Mouse (Mus musculus): Measurements from ENCODE around the gene Sufu. TPM values are rescaled to one million over a fixed set of nuclear protein-coding genes. Genes with fewer than 3 reads are reported as not detected.

Sufu gene
- polyA plus RNA-seq, 1 experiment from 2014 or later = 7.6 TPM

DNA sequence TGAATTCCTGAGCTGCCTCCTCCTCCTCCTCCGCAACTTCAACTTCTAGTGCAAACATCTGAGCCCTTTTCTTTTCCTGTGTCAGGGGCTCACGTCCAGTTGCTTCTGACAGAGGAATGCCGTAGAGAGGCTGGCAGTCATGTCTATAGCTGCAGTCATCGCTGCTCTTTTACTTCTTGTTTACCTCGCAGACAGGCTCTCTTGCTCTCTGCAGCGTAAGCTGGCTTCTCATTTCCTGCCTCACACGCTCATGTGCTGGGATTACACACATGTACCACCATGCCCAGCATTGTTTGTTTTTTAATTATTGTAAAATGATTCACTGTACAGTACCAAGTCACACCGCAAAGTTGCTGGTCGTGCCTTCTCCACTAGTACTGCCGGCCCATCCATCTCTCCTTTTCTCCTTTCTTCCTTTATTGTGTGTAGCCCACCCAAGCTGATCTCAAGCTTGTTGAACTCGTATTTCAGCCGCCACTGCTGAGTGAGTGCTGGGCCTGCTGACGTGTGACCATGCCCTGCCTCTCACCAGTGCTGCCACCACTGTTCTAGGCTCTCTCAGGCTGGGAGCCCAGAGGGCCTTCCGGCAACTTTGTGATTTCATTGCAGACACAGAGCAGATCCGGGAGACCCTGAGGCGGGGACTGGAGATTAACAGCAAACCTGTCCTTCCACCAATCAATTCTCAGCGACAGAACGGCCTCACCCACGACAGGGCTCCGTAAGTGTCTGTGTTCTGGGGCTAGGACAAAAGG is 57.6 kb downstream of the Sufu start:
- Histone ChIP-seq H3K4me3 (ENCODE audit: inconsistent target) (no peak overlapping the region), H3K27ac (peak overlapping the region; percentile 18), H3K79me2 (ENCODE audit: inconsistent target) (no peaks in the 10 kb centered on the region), H3K36me3 (ENCODE audit: inconsistent target) (no peaks in the 10 kb centered on the region)
- WGBS (ENCODE audit: missing documents) = 59% methylated on average over 20 of the region's 20 CpGs

DNA sequence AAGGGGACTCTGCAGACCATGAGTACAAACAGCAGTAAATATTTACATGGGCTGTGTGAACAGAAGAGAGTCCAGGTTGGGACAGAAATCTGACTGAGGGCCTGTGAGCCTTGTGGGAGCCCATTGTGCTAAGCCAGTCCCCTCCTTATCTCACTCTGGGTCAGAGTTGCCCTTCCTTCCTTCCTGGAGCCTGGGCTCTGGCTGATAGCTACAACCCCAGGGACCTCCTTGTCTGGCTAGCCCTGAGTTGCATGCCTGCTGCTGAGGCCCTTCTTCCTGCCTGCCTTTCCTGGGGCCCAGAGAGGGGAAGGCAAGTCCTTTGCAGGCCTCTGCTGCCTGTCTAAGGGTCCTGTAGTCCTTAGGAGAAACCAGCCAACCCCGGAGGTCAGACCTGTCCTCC is 58.3 kb downstream of the Sufu start:
- Histone ChIP-seq H3K27ac (peak overlapping the region; percentile 18), H3K36me3 (ENCODE audit: inconsistent target) (no peaks in the 10 kb centered on the region), H3K4me3 (ENCODE audit: inconsistent target) (no peak overlapping the region), H3K79me2 (ENCODE audit: inconsistent target) (no peaks in the 10 kb centered on the region)
- 7% methylated on average over 1 of the region's 1 CpGs for WGBS (ENCODE audit: missing documents)

DNA sequence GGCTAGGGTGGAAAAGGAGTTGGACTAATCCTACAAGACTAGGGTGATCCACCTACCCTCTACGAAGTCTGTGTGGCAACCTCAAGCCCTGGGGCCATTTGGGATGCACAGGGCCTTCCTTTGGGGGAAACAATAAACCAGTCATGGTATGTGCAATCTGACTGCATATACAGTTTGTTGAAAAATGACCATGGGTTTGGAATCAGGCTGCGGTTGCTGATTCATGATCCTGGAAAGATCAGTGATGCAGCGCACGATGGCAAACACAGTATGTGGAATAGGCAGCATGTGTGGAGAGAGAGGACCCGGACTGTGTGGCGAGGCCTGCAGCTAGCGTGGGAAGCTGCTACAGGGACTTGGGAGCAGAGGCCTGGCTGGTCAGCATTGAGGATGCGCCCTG is 58.9 kb downstream of the Sufu start:
- Histone ChIP-seq H3K4me3 (ENCODE audit: inconsistent target) (no peak overlapping the region), H3K27ac (peak overlapping the region; percentile 18; the same call in 1 of the 2 replicates), H3K36me3 (ENCODE audit: inconsistent target) (no peaks in the 10 kb centered on the region), H3K79me2 (ENCODE audit: inconsistent target) (no peaks in the 10 kb centered on the region)
- 74% methylated on average over 8 of the region's 8 CpGs for WGBS (ENCODE audit: missing documents)

DNA sequence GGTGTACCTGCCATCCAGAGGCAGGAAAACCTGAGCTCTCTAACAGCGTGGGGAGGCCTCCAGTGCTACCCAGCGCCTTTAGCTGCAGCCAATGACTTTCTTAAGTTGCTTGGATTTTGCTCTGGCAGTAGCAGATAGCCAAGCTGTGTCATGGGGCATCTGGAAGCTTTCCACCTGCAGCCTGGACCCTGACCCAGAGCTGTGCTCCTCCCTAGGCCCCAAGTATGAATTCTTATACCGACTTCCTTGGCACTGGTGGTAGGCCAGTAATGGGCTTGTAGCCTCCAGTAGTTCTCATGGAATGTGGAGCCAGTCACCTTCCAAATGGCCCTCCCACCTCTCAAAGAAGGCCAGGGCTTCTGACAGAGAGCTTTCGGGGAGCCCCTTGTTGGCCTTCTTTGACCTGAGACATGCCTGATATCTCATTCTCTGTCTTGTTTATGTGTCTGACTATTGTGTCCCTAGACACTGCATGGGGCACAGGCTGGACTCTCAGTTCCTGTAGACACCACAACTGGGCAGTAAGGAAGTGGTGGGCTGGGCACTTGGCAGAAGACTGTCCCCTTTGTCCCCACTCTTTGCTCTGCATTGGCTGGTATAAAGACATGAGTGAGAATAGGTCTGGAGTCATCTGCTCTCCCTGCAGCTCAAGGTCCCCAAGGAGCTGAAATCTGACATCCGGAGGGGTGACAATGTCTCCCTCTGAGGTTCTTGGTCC is 59.5 kb downstream of the Sufu start:
- 63% methylated on average over 5 of the region's 5 CpGs for WGBS (ENCODE audit: missing documents)

DNA sequence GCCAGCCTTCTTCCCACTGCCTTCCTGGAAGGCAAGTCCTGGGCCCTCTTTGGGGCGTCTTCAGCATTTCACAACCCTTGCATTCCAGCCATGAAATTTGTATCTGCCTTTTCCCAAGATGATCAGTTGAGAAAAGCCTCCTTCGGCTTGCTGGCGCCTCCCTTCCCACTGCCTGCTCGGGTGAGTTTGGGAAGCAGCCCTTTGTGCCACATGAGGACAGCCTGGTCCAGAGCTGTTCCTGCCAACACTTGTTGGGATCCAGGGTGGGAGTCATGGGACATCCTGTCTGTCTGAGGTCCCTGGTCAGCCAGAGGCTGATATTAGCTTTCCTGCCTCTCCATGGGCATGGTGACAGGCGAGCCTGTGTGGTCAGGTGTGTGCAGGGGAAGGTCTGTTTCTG is 61.1 kb downstream of the Sufu start:
- Histone ChIP-seq H3K79me2 (ENCODE audit: inconsistent target) (no peaks in the 10 kb centered on the region), H3K4me3 (ENCODE audit: inconsistent target) (no peak overlapping the region), H3K27ac (no peak overlapping the region), H3K36me3 (ENCODE audit: inconsistent target) (no peaks in the 10 kb centered on the region)
- 98% methylated on average over 5 of the region's 5 CpGs for WGBS (ENCODE audit: missing documents)

More for the DNA sequence above, 59.5 kb downstream of the Sufu start:
- no peaks in the 10 kb centered on the region for H3K36me3 ChIP-seq (ENCODE audit: inconsistent target)
- no peak overlapping the region for H3K27ac ChIP-seq
- H3K79me2 ChIP-seq (ENCODE audit: inconsistent target) = no peaks in the 10 kb centered on the region
- H3K4me3 ChIP-seq (ENCODE audit: inconsistent target) = no peak overlapping the region

DNA sequence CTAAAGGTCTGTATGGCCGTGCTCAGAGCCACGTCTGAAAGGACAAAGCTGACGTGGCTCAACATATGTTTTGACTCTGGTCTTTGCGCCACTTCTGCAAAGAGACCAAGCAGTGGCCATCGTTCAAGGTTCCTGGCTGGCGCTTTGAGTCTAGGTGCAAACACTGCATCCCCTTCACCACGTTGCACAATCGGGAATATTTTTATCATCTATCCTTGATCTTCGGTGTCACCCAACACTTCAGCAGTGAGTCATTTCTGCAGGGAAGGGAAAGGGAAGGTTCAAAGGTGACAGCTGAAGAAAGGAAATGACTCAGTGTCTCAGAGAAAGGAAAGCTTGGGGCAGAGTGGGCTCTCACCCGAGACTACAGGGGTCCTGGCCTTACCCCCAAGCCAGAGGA is 62.6 kb downstream of the Sufu start:
- WGBS (ENCODE audit: missing documents) = 48% methylated on average over 10 of the region's 10 CpGs
- no peak overlapping the region for H3K27ac ChIP-seq
- H3K79me2 ChIP-seq (ENCODE audit: inconsistent target) = no peaks in the 10 kb centered on the region
- H3K4me3 ChIP-seq (ENCODE audit: inconsistent target) = no peak overlapping the region
- H3K36me3 ChIP-seq (ENCODE audit: inconsistent target) = no peaks in the 10 kb centered on the region

DNA sequence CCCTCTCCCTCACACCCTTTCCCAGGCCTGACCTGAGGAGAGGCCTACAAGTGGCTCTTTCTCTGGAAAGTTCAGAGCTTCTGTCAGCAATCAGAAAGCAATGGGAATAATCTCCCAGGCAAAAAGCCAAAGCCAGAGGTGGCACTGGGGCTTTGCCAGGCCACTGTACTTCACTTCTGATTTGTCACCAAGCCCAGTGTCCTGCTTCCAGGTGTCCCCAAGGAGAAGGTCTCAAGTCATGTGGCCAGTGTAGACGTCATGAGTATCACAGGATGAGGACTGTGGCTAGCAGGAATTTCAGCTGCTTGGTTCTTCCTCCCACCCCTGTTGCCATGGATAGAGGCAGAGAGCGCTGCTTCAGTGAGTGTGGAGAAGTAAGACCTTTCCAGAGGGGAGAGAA is 63.2 kb downstream of the Sufu start:
- Histone ChIP-seq H3K27ac (no peak overlapping the region), H3K36me3 (ENCODE audit: inconsistent target) (no peaks in the 10 kb centered on the region)
- 81% methylated on average over 2 of the region's 2 CpGs for WGBS (ENCODE audit: missing documents)

DNA sequence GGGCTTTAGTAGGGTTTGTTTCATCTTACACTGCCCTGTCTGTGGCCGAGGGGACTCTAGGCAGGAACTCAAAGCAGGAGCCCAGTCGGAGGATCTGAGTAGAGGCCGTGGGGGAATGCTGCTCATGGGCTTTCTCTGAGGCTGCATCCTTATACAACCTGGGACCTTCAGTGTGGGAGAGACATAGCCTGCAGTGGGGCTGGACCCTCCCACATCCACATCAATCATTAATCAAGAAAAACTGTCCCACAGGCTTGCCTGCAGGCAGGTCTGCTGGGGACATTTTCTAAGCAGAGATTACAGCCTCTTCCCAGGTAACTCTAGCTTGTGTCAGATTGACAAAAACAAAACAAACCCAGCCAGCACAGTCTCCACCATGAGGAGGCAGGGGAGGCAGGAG is 65.9 kb downstream of the Sufu start:
- no peaks in the 10 kb centered on the region for H3K36me3 ChIP-seq (ENCODE audit: inconsistent target)
- 96% methylated on average over 3 of the region's 3 CpGs for WGBS (ENCODE audit: missing documents)
- no peak overlapping the region for H3K27ac ChIP-seq
- no peak overlapping the region for H3K4me3 ChIP-seq (ENCODE audit: inconsistent target)
- H3K79me2 ChIP-seq (ENCODE audit: inconsistent target) = no peaks in the 10 kb centered on the region

More for the DNA sequence above, 63.2 kb downstream of the Sufu start:
- Histone ChIP-seq H3K4me3 (ENCODE audit: inconsistent target) (no peak overlapping the region), H3K79me2 (ENCODE audit: inconsistent target) (no peaks in the 10 kb centered on the region)

DNA sequence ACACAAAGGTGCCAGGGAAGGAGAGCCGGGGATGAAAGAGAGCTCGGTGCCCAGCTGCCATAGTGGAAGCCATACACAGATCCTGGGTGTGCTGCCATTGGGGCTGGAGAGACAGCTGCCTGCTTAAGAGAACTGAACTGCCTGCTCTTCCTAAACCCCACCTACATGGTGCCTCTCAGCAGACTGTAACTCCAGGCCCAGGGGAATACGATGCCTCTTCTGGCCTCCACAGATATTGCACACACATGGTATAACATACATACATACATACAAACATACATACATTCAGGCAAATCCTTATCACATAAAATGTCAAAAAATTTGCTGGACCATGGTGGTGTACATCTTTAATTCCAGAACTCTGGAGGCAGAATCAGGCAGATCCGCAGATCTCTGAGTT is 66.8 kb downstream of the Sufu start:
- Histone ChIP-seq H3K27ac (no peak overlapping the region), H3K36me3 (ENCODE audit: inconsistent target) (no peaks in the 10 kb centered on the region), H3K4me3 (ENCODE audit: inconsistent target) (no peak overlapping the region), H3K79me2 (ENCODE audit: inconsistent target) (no peaks in the 10 kb centered on the region)
- WGBS (ENCODE audit: missing documents) = 98% methylated on average over 4 of the region's 4 CpGs

DNA sequence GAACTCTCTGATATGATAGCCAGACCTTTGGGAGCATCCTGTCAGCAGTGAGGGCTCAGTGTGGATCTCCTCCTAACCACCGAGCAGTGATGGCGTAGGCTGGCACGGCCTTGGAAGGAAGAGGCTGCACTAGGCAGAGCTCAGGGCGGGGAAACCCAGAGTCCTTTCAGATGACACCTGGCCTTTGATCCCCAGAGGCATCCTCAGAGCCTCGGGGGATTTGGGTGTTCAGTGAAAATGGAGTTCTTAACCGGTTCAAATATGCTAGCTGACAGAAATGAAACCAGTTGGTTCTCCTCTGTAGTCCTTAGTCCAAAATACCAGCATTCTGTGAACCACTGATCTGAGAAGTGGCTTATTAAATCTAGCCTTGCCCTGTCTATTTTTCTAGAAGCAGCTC is 69.5 kb downstream of the Sufu start:
- no peak overlapping the region for H3K4me3 ChIP-seq (ENCODE audit: inconsistent target)
- H3K36me3 ChIP-seq (ENCODE audit: inconsistent target) = no peaks in the 10 kb centered on the region
- 77% methylated on average over 6 of the region's 6 CpGs for WGBS (ENCODE audit: missing documents)
- no peaks in the 10 kb centered on the region for H3K79me2 ChIP-seq (ENCODE audit: inconsistent target)
- no peak overlapping the region for H3K27ac ChIP-seq

DNA sequence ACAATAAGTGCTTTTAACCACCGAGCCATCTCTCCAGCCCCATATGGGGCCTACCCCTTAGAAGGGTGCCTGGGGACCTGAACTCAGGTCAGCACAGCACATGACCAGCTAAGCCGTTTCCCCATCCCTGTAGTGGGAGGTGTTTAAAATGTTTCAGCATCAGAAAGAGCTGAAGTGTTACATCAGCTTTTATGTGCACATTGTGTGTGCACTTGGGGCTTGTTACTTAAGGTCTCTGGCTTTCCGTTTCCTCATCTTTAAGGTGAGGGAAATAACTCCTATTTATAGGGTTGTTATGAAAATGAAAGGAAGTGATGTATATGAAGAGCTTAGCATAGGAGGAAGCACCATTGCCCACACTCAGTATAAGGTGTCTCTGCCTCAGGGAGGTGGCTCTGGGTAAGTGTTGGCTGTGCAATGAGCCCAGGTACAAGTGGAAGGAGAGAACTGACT is 70.4 kb downstream of the Sufu start:
- 19% methylated on average over 2 of the region's 3 CpGs for WGBS (ENCODE audit: missing documents)
- Histone ChIP-seq H3K4me3 (ENCODE audit: inconsistent target) (no peak overlapping the region), H3K36me3 (ENCODE audit: inconsistent target) (no peaks in the 10 kb centered on the region), H3K27ac (no peak overlapping the region), H3K79me2 (ENCODE audit: inconsistent target) (no peaks in the 10 kb centered on the region)

DNA sequence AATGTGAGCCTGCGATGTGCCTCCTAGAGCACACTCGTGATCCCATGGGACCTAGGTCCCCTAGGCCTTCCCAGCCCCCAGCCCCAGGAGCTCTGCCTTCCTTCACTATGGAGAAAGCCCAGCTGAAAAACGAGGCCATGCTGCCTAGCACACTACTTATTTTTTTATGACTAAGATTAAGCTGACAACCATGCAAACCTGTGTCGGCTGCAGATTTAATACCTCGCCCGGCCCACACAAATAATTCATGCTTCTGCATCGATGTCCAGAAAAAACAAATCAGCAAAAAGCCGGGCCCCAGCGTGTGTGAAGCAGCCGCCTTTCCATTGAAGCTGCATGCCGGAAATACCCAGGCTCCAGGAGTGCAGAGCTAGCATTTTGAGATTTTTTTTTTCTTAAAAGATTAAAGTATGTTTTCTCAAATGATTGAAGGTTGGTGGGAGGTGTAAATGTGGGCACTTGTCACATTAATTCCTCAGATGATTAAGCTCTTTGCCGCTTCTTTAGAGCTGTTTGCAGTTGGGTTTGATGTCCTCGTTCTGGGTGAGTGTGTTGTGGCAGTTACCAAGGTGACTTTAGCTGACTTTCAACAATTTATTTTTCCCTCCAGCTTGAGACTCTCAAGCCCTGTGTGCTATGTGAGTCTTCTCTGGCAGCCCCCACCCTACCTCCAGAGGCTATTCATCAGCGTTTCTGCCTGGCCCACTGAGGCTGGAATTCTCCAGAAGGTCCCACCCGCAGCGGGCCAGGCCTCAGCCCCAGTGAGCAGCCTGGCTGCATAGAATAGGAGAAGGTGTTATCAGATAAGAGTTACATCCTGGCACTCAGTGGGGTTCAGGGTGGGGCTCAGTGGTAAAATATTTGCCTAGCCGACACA is 73.9 kb downstream of the Sufu start:
- no peak overlapping the region for H3K27ac ChIP-seq
- 87% methylated on average over 17 of the region's 17 CpGs for WGBS (ENCODE audit: missing documents)
- H3K36me3 ChIP-seq (ENCODE audit: inconsistent target) = no peaks in the 10 kb centered on the region
- no peaks in the 10 kb centered on the region for H3K79me2 ChIP-seq (ENCODE audit: inconsistent target)
- H3K4me3 ChIP-seq (ENCODE audit: inconsistent target) = no peak overlapping the region

DNA sequence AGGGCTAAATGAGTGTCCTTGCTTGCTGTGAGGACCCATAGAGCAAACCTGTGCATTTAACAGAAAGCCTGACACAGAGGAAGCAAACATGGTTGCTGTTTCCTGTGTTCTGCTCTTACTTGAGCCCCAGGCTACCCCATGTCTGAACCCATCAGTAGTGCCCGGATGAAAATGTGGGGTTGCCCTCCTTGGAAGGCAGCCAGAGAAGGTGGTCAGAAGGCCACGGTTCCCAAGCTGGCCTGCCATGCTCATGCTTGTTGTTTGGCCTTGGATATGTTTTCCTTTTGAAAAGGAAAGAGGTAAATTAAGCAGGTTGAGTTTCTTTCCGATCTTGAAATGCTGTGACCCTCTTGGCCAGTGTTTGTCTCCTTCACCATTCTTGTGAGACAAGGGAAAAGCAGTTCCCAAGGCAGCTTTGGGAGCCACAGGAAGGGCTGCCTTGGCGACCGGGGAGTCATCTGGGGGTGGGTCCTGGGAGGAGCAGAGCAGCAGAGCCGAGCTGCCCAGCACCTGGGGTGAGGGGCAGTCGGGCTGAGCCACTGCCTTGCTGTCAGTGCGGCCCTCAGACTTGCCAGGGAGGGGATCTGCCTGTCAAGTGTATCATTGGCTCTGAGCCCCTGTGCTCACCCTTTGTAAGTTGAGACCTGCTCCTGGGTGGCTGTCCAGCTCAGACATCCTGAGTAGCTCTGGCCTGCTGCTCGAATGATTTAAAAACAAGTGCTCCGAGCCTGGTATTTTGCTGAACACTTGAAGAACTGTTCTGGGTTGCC is 74.8 kb downstream of the Sufu start:
- Histone ChIP-seq H3K4me3 (ENCODE audit: inconsistent target) (no peak overlapping the region), H3K27ac (no peak overlapping the region), H3K79me2 (ENCODE audit: inconsistent target) (no peaks in the 10 kb centered on the region), H3K36me3 (ENCODE audit: inconsistent target) (no peaks in the 10 kb centered on the region)
- 63% methylated on average over 10 of the region's 10 CpGs for WGBS (ENCODE audit: missing documents)

DNA sequence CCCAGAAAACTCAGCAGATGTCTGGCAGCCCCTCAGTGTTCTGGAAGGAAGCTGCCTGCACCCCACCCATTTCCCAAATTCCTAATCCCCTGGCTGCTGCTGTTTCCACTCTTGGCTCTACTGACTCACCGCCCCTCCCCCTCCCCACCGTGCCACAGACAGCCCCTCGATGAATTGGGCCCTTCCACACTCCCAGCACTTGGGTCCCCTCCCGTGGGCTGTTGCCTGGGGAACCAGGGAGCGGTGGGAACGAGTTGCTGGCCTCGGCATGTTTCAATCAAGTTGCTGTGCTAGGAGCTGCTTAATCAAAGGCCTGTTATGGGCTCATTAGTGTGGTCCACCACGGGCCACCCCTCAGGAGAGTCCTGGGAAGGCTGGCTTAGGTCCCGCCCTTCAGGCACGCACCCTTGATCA is 80.7 kb downstream of the Sufu start:
- Histone ChIP-seq H3K36me3 (ENCODE audit: inconsistent target) (no peaks in the 10 kb centered on the region), H3K4me3 (ENCODE audit: inconsistent target) (no peak overlapping the region), H3K79me2 (ENCODE audit: inconsistent target) (no peaks in the 10 kb centered on the region), H3K27ac (peak overlapping the region; percentile 90)
- 87% methylated on average over 9 of the region's 10 CpGs for WGBS (ENCODE audit: missing documents)
